Mouse (Mus musculus) megakaryocyte, adult 5-6 weeks (primary cell): Measurements from ENCODE around the gene Spata2. TPM values are rescaled to one million over a fixed set of nuclear protein-coding genes. Genes with fewer than 3 reads are reported as not detected.

Experiments
- ATAC-seq: 2 replicates; pipeline ENCODE4 v1.8.0; 2016; ENCODE audit warnings: mild to moderate bottlenecking, inconsistent platforms; ENCODE audit not compliant: poor library complexity, severe bottlenecking
- total RNA-seq, 2 experiments: library from RNA; stranded (forward) in 1 of 2; stranded (reverse) in 1 of 2; fragments of 153-499, 151-499 nt in 1 of 2; fragments of 221-1000, 200-1000 nt in 1 of 2; gene quantifications; 2 replicates each; pipeline versions ENCODE4 v1.2.3 to v1.2.4; 2015 to 2017

Spata2 gene
- total RNA-seq, 2 experiments from 2014 or later, result 10.3 to 11.3 TPM

- no peak for ATAC-seq
Measured at GRCm38 (mm10) chr2:167450647-167451046, 42.0 kb downstream of the Spata2 start.

GRCm38 (mm10) chr2:167449331-167450275, 43.1 kb downstream of the Spata2 start:
- no peak for ATAC-seq

GRCm38 (mm10) chr2:167447629-167448028, 45.1 kb downstream of the Spata2 start:
- ATAC-seq, result peak; percentile 54; the same call in 1 of the 2 replicates

GRCm38 (mm10) chr2:167447207-167447606, 45.5 kb downstream of the Spata2 start:
- ATAC-seq, result no peak

GRCm38 (mm10) chr2:167445911-167446780, 46.5 kb downstream of the Spata2 start:
- ATAC-seq, result no peak

- ATAC-seq, result no peak
Measured at GRCm38 (mm10) chr2:167443411-167444193, 49.1 kb downstream of the Spata2 start.

GRCm38 (mm10) chr2:167439422-167439821, 53.3 kb downstream of the Spata2 start:
- ATAC-seq, result no peak

- ATAC-seq, result no peak
Measured at GRCm38 (mm10) chr2:167436371-167436770, 56.3 kb downstream of the Spata2 start.

- ATAC-seq, result no peak
Measured at GRCm38 (mm10) chr2:167435631-167436030, 57.1 kb downstream of the Spata2 start.

- ATAC-seq, result no peak
Measured at GRCm38 (mm10) chr2:167434570-167434969, 58.1 kb downstream of the Spata2 start.

- no peak for ATAC-seq
Measured at GRCm38 (mm10) chr2:167431418-167431776, 61.3 kb downstream of the Spata2 start.

Other genes starting within 250 kb of the Spata2 start
- gene B4galt5, start 143.7 kb downstream of the Spata2 start, total RNA-seq (2015), result 62.5 and 80.6 TPM in 2 replicates
- 52.4 and 67.3 TPM in 2 replicates for gene B4galt5, start 143.7 kb downstream of the Spata2 start, total RNA-seq (2017)
- gene Slc9a8, start 71.2 kb downstream of the Spata2 start, total RNA-seq (2015), result 19.1 and 27.9 TPM in 2 replicates
- gene Slc9a8, start 71.2 kb downstream of the Spata2 start, total RNA-seq (2017), result 17.2 and 24.7 TPM in 2 replicates
- 59.7 and 61.7 TPM in 2 replicates for gene Rnf114, start 242 bp downstream of the Spata2 start, total RNA-seq (2015)
- 36.3 and 37.8 TPM in 2 replicates for gene Rnf114, start 242 bp downstream of the Spata2 start, total RNA-seq (2017)
- 0.40 and 1.8 TPM in 2 replicates for gene Snai1, start 45.3 kb upstream of the Spata2 start, total RNA-seq (2015)
- 0.40 TPM in 1 of 2 replicates, not detected in the other for gene Snai1, start 45.3 kb upstream of the Spata2 start, total RNA-seq (2017)
- 68.8 and 86.3 TPM in 2 replicates for gene Ube2v1, start 139.2 kb upstream of the Spata2 start, total RNA-seq (2015)
- 45.1 and 51.9 TPM in 2 replicates for gene Ube2v1, start 139.2 kb upstream of the Spata2 start, total RNA-seq (2017)
- gene Gm20431, start 168.6 kb upstream of the Spata2 start, total RNA-seq (2015), result 6.1 and 22.8 TPM in 2 replicates
- not detected in 2 replicates for gene Gm20431, start 168.6 kb upstream of the Spata2 start, total RNA-seq (2017)
- 79.3 and 125 TPM in 2 replicates for gene Cebpb, start 196.0 kb upstream of the Spata2 start, total RNA-seq (2015)
- 55.5 and 59.5 TPM in 2 replicates for gene Cebpb, start 196.0 kb upstream of the Spata2 start, total RNA-seq (2017)
- 25.1 and 35.7 TPM in 2 replicates for gene Tmem189, start 196.9 kb upstream of the Spata2 start, total RNA-seq (2015)
- 40.6 and 43.1 TPM in 2 replicates for gene Tmem189, start 196.9 kb upstream of the Spata2 start, total RNA-seq (2017)